Mouse (Mus musculus) midbrain, embryonic 10.5 days (tissue): Measurements from ENCODE around the gene Olfr646. TPM values are rescaled to one million over a fixed set of nuclear protein-coding genes. Genes with fewer than 3 reads are reported as not detected.

Experiments
- DNase-seq: peaks from one replicate; pipeline ENCODE4 v3.0.0-alpha.2; 2017; ENCODE audit warnings: low spot score
- H3K27ac ChIP-seq: fragments of 300-500 bp; sonication (generic); replicated peaks from 2 replicates; pipeline ENCODE4 v1.5.1; 2016; ENCODE audit warnings: mild to moderate bottlenecking
- H3K27me3 ChIP-seq: fragments of 300-500 bp; sonication (generic); 2 replicates; pipeline ENCODE4 v1.6.1; 2016; ENCODE audit warnings: low read depth, mild to moderate bottlenecking; ENCODE audit not compliant: poor library complexity, severe bottlenecking
- H3K36me3 ChIP-seq: fragments of 300-500 bp; sonication (generic); 2 replicates; pipeline ENCODE4 v1.6.1; 2016; ENCODE audit warnings: mild to moderate bottlenecking, moderate library complexity
- H3K4me1 ChIP-seq: fragments of 300-500 bp; sonication (generic); 2 replicates; pipeline ENCODE4 v1.6.1; 2016
- H3K4me3 ChIP-seq: fragments of 300-500 bp; sonication (generic); 2 replicates; pipeline ENCODE4 v1.5.1; 2016; ENCODE audit warnings: mild to moderate bottlenecking, moderate library complexity
- H3K9me3 ChIP-seq: fragments of 300-500 bp; sonication (generic); replicated peaks from 2 replicates; pipeline ENCODE4 v1.6.1; 2016; ENCODE audit warnings: mild to moderate bottlenecking
- WGBS: fragments of 180-500 bp; shearing (Covaris S2); methylation state at CpG from one replicate; pipeline ENCODE4 v1.1.7; 2016; 5-methylcytosine and 5-hydroxymethylcytosine counted together
- polyA plus RNA-seq: library from polyadenylated mRNA; unstranded; fragments of >200 nt; fragmentation: Nextera tagmentation; extraction: Ambion mirVana; gene quantifications from 2 replicates; pipeline ENCODE4 v1.2.1, GENCODE M21; 2016

Olfr646 gene
- polyA plus RNA-seq = not detected in 2 replicates

- H3K36me3 ChIP-seq = no peaks in the 10 kb centered on the region
- H3K27ac ChIP-seq = no peak within 1 kb of the TSS
- no peaks in the 10 kb centered on the region for H3K27me3 ChIP-seq
- no peak within 1 kb of the TSS for H3K4me3 ChIP-seq
- DNase-seq = no peak
- H3K9me3 ChIP-seq = no peaks in the 10 kb centered on the region
- H3K4me1 ChIP-seq = no peaks in the 10 kb centered on the region
These were observed at the start of gene Olfr646 for GRCm38 (mm10) chr7:104104757-104104972. TSS of gene Olfr646 (plus strand) at chr7:104104873.

- no peak for DNase-seq
- no peaks in the 10 kb centered on the region; the same call in 1 of the 2 replicates for H3K9me3 ChIP-seq
- no peaks in the 10 kb centered on the region for H3K4me1 ChIP-seq
- H3K36me3 ChIP-seq = no peaks in the 10 kb centered on the region
- H3K4me3 ChIP-seq = no peak overlapping the region
- H3K27me3 ChIP-seq = no peaks in the 10 kb centered on the region
- WGBS = 97% methylated on average over 1 of the region's 1 CpGs
- no peak overlapping the region for H3K27ac ChIP-seq
These were observed 45.5 kb upstream of the Olfr646 start for GRCm38 (mm10) chr7:104059215-104059614.

- H3K36me3 ChIP-seq = no peaks in the 10 kb centered on the region
- no peaks in the 10 kb centered on the region for H3K27me3 ChIP-seq
- no peak within 1 kb of the TSS for H3K4me3 ChIP-seq
- DNase-seq = no peak
- no peaks in the 10 kb centered on the region for H3K9me3 ChIP-seq
- no peak within 1 kb of the TSS for H3K27ac ChIP-seq
- no peaks in the 10 kb centered on the region for H3K4me1 ChIP-seq
- 58% methylated on average over 2 of the region's 2 CpGs for WGBS
These were observed 43.3 kb upstream of the Olfr646 start, which contains the start of gene 4930516K23Rik for GRCm38 (mm10) chr7:104061345-104061744. TSS of gene 4930516K23Rik (minus strand) at chr7:104061445.

DNA sequence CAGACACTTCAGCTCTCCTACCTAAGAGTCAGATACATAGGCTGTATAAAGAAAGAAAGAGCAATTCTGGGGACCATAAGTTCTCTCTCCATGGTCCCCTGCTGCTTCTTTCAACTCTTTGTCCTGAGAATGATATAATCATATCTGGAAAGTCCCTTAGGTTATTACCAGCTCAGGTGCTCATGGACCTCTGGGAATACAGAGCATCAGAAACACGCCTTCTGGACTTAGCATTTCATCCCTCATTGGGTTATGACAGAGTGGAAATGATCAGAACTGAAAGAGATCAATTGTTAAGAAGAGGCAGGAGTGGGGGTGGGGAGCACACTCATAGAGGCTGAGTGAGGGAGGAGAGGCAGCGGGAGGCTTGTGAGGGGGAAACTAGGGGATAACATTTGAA lies 32.9 kb upstream of the Olfr646 start, which contains the start of gene Olfr644:
Gene Olfr644 (minus strand): TSS at position 101 of the 400 bp plus-strand sequence.
- Histone ChIP-seq H3K4me3 (no peak within 1 kb of the TSS), H3K36me3 (no peaks in the 10 kb centered on the region), H3K9me3 (no peaks in the 10 kb centered on the region; the same call in 1 of the 2 replicates), H3K4me1 (no peaks in the 10 kb centered on the region), H3K27me3 (no peaks in the 10 kb centered on the region), H3K27ac (no peak within 1 kb of the TSS)
- WGBS = 77% methylated on average over 2 of the region's 2 CpGs
- DNase-seq = no peak

DNA sequence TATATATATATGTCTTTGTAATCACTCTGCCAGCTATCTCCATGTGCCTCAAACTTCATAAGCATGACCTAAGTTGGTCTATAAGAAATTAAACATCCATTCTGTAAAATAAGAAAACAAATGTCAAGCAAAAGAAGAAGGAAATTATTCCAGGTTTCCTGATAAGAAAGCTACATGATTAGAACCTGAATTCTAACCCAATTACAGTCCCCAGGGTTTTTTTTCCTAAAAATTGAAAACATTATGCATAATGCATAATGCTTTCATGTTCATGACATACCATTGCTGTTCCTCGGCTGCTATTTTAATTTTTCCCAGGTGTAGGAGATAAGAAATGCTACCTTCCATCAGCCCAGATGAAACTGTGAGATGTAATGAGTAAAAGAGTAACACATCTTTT lies 19.3 kb upstream of the Olfr646 start, which contains the start of gene Olfr645:
Gene Olfr645 (minus strand): TSS at position 101 of the 400 bp plus-strand sequence.
- H3K36me3 ChIP-seq = no peaks in the 10 kb centered on the region
- H3K27me3 ChIP-seq = no peaks in the 10 kb centered on the region
- DNase-seq = no peak
- H3K4me3 ChIP-seq = no peak within 1 kb of the TSS
- WGBS = 72% methylated on average over 1 of the region's 1 CpGs
- H3K4me1 ChIP-seq = no peaks in the 10 kb centered on the region
- H3K27ac ChIP-seq = no peak within 1 kb of the TSS
- no peaks in the 10 kb centered on the region for H3K9me3 ChIP-seq

DNA sequence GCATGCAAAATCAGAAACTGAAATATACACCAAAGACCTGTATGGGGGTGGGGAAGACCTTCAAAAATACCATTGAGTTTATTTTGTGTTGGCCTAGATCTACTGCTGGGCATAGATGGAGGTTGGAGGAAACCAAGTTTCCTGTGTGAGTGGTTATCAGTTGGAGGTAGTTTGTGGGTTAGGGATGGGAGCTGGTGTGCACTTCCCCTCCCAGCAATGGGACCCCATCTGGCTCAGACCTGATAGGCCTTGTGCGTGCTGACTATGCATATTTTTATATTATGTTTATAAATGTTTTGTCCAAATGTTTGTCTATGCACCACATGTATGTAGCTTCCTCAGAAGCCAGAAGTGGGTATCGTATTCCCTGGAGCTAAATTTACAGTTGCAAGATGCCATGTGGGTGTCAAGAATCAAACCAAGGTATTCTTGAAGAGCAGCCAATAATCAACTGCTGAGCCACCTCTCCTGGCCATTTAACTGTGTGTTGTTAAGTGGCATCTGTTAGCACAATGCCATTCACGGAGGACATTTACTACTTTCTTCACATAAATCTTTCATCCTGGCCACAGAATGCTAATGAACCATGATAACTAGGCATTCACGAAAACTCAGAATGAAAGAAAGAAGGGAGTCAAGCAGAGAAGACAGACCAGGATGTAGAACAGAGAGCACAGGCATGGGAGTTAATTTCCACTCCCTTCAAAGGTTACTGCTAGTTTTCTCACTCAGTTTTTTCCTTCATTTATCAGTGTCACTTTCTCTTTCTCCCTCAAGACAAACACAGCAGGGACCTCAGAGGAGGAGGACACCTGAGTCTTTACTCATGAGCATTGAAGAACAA lies 538 bp upstream of the Olfr646 start:
- no peaks in the 10 kb centered on the region for H3K36me3 ChIP-seq
- H3K27me3 ChIP-seq = no peaks in the 10 kb centered on the region
- H3K27ac ChIP-seq = no peak overlapping the region
- H3K4me1 ChIP-seq = no peaks in the 10 kb centered on the region
- 78% methylated on average over 4 of the region's 4 CpGs for WGBS
- H3K9me3 ChIP-seq = no peaks in the 10 kb centered on the region
- DNase-seq = no peak
- H3K4me3 ChIP-seq = no peak overlapping the region

DNA sequence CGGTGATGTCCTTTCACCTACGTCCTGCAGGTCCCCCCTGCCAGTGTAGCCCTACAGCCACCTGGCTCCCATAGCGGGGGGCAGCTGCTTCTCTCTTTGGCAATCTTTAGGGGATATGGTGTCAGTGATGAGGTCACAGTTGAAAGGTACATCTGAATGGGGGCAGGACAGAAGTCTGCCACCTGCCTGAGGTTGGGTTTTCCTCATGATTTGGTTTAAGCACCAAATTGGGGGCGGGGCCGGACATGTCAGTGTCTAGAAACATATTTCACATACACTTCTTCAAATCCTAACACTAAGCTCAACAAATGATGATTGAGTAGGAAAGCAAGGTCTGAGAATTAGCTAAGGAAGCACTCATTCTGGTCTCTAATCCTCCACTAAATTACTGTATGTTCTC lies 25.1 kb downstream of the Olfr646 start, which contains the start of gene Ubqln5:
Gene Ubqln5 (minus strand): TSS at position 101 of the 400 bp plus-strand sequence.
- no peaks in the 10 kb centered on the region for H3K27me3 ChIP-seq
- H3K27ac ChIP-seq = no peak within 1 kb of the TSS
- H3K4me1 ChIP-seq = no peaks in the 10 kb centered on the region
- WGBS = 93% methylated on average over 5 of the region's 5 CpGs
- no peaks in the 10 kb centered on the region for H3K9me3 ChIP-seq
- no peak within 1 kb of the TSS for H3K4me3 ChIP-seq
- no peaks in the 10 kb centered on the region for H3K36me3 ChIP-seq
- DNase-seq = no peak

- DNase-seq = no peak
- H3K27ac ChIP-seq = no peak within 1 kb of the TSS
- no peaks in the 10 kb centered on the region for H3K4me1 ChIP-seq
- no peaks in the 10 kb centered on the region for H3K36me3 ChIP-seq
- H3K4me3 ChIP-seq = no peak within 1 kb of the TSS
- no peaks in the 10 kb centered on the region for H3K27me3 ChIP-seq
- 86% methylated on average over 5 of the region's 5 CpGs for WGBS
- H3K9me3 ChIP-seq = no peaks in the 10 kb centered on the region
These were observed 32.6 kb downstream of the Olfr646 start, which contains the start of gene Olfr643 for GRCm38 (mm10) chr7:104137305-104137704. TSS of gene Olfr643 (minus strand) at chr7:104137405.

- 78% methylated on average over 3 of the region's 3 CpGs for WGBS
- H3K27me3 ChIP-seq = no peaks in the 10 kb centered on the region
- no peak within 1 kb of the TSS for H3K27ac ChIP-seq
- no peaks in the 10 kb centered on the region for H3K36me3 ChIP-seq
- no peaks in the 10 kb centered on the region for H3K4me1 ChIP-seq
- no peak within 1 kb of the TSS for H3K4me3 ChIP-seq
- H3K9me3 ChIP-seq = no peaks in the 10 kb centered on the region
- DNase-seq = no peak
These were observed 38.5 kb downstream of the Olfr646 start, which contains the start of gene Ubqln3 for GRCm38 (mm10) chr7:104143179-104143578. TSS of gene Ubqln3 (minus strand) at chr7:104143279.

- no peak within 1 kb of the TSS for H3K27ac ChIP-seq
- H3K4me1 ChIP-seq = no peaks in the 10 kb centered on the region
- no peaks in the 10 kb centered on the region for H3K36me3 ChIP-seq
- no peak for DNase-seq
- WGBS = 88% methylated on average over 2 of the region's 2 CpGs
- H3K9me3 ChIP-seq = no peaks in the 10 kb centered on the region
- no peaks in the 10 kb centered on the region for H3K27me3 ChIP-seq
- no peak within 1 kb of the TSS for H3K4me3 ChIP-seq
These were observed 45.8 kb downstream of the Olfr646 start, which contains the start of gene Ubqlnl for GRCm38 (mm10) chr7:104150456-104150855. TSS of gene Ubqlnl (minus strand) at chr7:104150556.

Other genes starting within 250 kb of the Olfr646 start
- not detected in 2 replicates for gene Olfr66, start 218.6 kb upstream of the Olfr646 start, polyA plus RNA-seq
- not detected in 2 replicates for gene Olfr64, start 210.4 kb upstream of the Olfr646 start, polyA plus RNA-seq
- not detected in 2 replicates for gene Olfr65, start 201.4 kb upstream of the Olfr646 start, polyA plus RNA-seq
- gene Olfr631, start 176.0 kb upstream of the Olfr646 start, polyA plus RNA-seq = not detected in 2 replicates
- gene Olfr632, start 170.5 kb upstream of the Olfr646 start, polyA plus RNA-seq = not detected in 2 replicates
- not detected in 2 replicates for gene Olfr633, start 160.4 kb upstream of the Olfr646 start, polyA plus RNA-seq
- 0.01 and 0.04 TPM in 2 replicates for gene Olfr635, start 133.7 kb upstream of the Olfr646 start, polyA plus RNA-seq
- gene Olfr638, start 106.1 kb upstream of the Olfr646 start, polyA plus RNA-seq = not detected in 2 replicates
- not detected in 2 replicates for gene Olfr639, start 87.6 kb upstream of the Olfr646 start, polyA plus RNA-seq
- not detected in 2 replicates for gene Olfr640, start 79.3 kb upstream of the Olfr646 start, polyA plus RNA-seq
- not detected in 2 replicates for gene Olfr641, start 69.4 kb upstream of the Olfr646 start, polyA plus RNA-seq
- not detected in 2 replicates for gene Olfr642, start 52.2 kb upstream of the Olfr646 start, polyA plus RNA-seq
- gene 4930516K23Rik, start 43.4 kb upstream of the Olfr646 start, polyA plus RNA-seq = not detected in 2 replicates
- gene Olfr644, start 33.0 kb upstream of the Olfr646 start, polyA plus RNA-seq = not detected in 2 replicates
- gene Olfr645, start 19.4 kb upstream of the Olfr646 start, polyA plus RNA-seq = not detected in 2 replicates
- gene Ubqln5, start 25.0 kb downstream of the Olfr646 start, polyA plus RNA-seq = not detected in 2 replicates
- gene Olfr643, start 32.5 kb downstream of the Olfr646 start, polyA plus RNA-seq = not detected in 2 replicates
- gene Ubqln3, start 38.4 kb downstream of the Olfr646 start, polyA plus RNA-seq = not detected in 2 replicates
- gene Ubqlnl, start 45.7 kb downstream of the Olfr646 start, polyA plus RNA-seq = not detected in 2 replicates
- not detected in 2 replicates for gene Olfm5, start 60.0 kb downstream of the Olfr646 start, polyA plus RNA-seq
- 0.21 and 0.29 TPM in 2 replicates for gene Olfr648, start 78.5 kb downstream of the Olfr646 start, polyA plus RNA-seq
- not detected in 2 replicates for gene Olfr649, start 91.1 kb downstream of the Olfr646 start, polyA plus RNA-seq
- gene Trim6, start 113.9 kb downstream of the Olfr646 start, polyA plus RNA-seq = 3.6 and 4.9 TPM in 2 replicates
- 0.44 and 0.93 TPM in 2 replicates for gene Trim34a, start 139.6 kb downstream of the Olfr646 start, polyA plus RNA-seq
- 0.11 TPM in 1 of 2 replicates, not detected in the other for gene Trim5, start 183.2 kb downstream of the Olfr646 start, polyA plus RNA-seq
- gene Trim12a, start 210.6 kb downstream of the Olfr646 start, polyA plus RNA-seq = 1.2 and 1.8 TPM in 2 replicates
- not detected in 2 replicates for gene Trim34b, start 224.6 kb downstream of the Olfr646 start, polyA plus RNA-seq
- 0.41 and 0.46 TPM in 2 replicates for gene Trim12c, start 248.5 kb downstream of the Olfr646 start, polyA plus RNA-seq